Mouse (Mus musculus) midbrain, embryonic 15.5 days (tissue): ENCODE measurements around the gene Gm26661. TPM values are rescaled to one million over a fixed set of nuclear protein-coding genes. Genes with fewer than 3 reads are reported as not detected.

Experiments
- ATAC-seq: fragments of 200-750 bp; cut with Nextera tagmentation; replicated peaks from 2 replicates; pipeline ENCODE4 v1.8.0; 2017; ENCODE audit warnings: moderate TSS enrichment
- H3K27ac ChIP-seq: fragments of 300-500 bp; sonication (generic); 2 replicates; pipeline ENCODE4 v1.5.1; 2015; ENCODE audit warnings: mild to moderate bottlenecking, inconsistent platforms
- H3K27me3 ChIP-seq: fragments of 300-500 bp; sonication (generic); replicated peaks from 2 replicates; pipeline ENCODE4 v1.6.1; 2015; ENCODE audit warnings: inconsistent platforms
- H3K36me3 ChIP-seq: fragments of 300-500 bp; sonication (generic); replicated peaks from 2 replicates; pipeline ENCODE4 v1.6.1; 2015; ENCODE audit warnings: inconsistent platforms
- H3K4me1 ChIP-seq: fragments of 300-500 bp; sonication (generic); 2 replicates; pipeline ENCODE4 v1.6.1; 2015; ENCODE audit warnings: inconsistent platforms
- H3K4me2 ChIP-seq: fragments of 300-500 bp; sonication (generic); 2 replicates; pipeline ENCODE4 v1.6.1; 2015; ENCODE audit warnings: inconsistent platforms, mild to moderate bottlenecking, moderate library complexity
- H3K4me3 ChIP-seq: fragments of 300-500 bp; sonication (generic); 2 replicates; pipeline ENCODE4 v1.5.1; 2015; ENCODE audit warnings: mild to moderate bottlenecking, inconsistent platforms
- H3K9ac ChIP-seq: fragments of 300-500 bp; sonication (generic); 2 replicates; pipeline ENCODE4 v1.6.1; 2015; ENCODE audit warnings: mild to moderate bottlenecking, inconsistent platforms
- H3K9me3 ChIP-seq: fragments of 300-500 bp; sonication (generic); 2 replicates; pipeline ENCODE4 v1.6.1; 2016; ENCODE audit warnings: inconsistent platforms
- WGBS: fragments of 180-500 bp; shearing (Covaris S2); methylation state at CpG from one replicate; pipeline ENCODE4 v1.1.7; 2015; ENCODE audit warnings: mixed read lengths; 5-methylcytosine and 5-hydroxymethylcytosine counted together
- polyA plus RNA-seq: library from polyadenylated mRNA; unstranded; fragments of >200 nt; fragmentation: Nextera tagmentation; extraction: Ambion mirVana; gene quantifications from 2 replicates; pipeline ENCODE4 v1.2.1, GENCODE M21; 2015

Gm26661 gene
- polyA plus RNA-seq, 1 experiment from 2014 or later: not detected

GRCm38 (mm10) chr14:7826151-7826937 is 35.0 kb downstream of the Gm26661 start:
- Histone ChIP-seq H3K36me3 (no peaks in the 10 kb centered on the region), H3K4me1 (peaks cover 21% of the 10 kb centered on the region; the same call in 1 of the 2 replicates), H3K9ac (no peak overlapping the region), H3K27ac (peak overlapping the region; percentile 66), H3K27me3 (no peaks in the 10 kb centered on the region), H3K4me3 (no peak overlapping the region), H3K9me3 (no peaks in the 10 kb centered on the region), H3K4me2 (0 out of 2 replicates have a peak overlapping the region, but pooled peaks have one; percentile 14)
- peak; percentile 53; the same call in 1 of the 2 replicates for ATAC-seq
- 35% methylated on average over 10 of the region's 10 CpGs for WGBS

- Histone ChIP-seq H3K27ac (no peak overlapping the region), H3K36me3 (no peaks in the 10 kb centered on the region), H3K9ac (no peak overlapping the region), H3K27me3 (no peaks in the 10 kb centered on the region), H3K4me2 (no peak overlapping the region), H3K9me3 (no peaks in the 10 kb centered on the region), H3K4me1 (peaks cover 14% of the 10 kb centered on the region; the same call in 1 of the 2 replicates), H3K4me3 (no peak overlapping the region)
- 93% methylated on average over 2 of the region's 2 CpGs for WGBS
- ATAC-seq: no peak
These were observed 37.8 kb downstream of the Gm26661 start for GRCm38 (mm10) chr14:7829181-7829580.

- no peaks in the 10 kb centered on the region for H3K27me3 ChIP-seq
- no peak overlapping the region for H3K4me3 ChIP-seq
- H3K4me1 ChIP-seq: peaks cover under 1% of the 10 kb centered on the region; the same call in 1 of the 2 replicates
- H3K4me2 ChIP-seq: no peak overlapping the region
- H3K9ac ChIP-seq: no peak overlapping the region
- 63% methylated on average over 1 of the region's 1 CpGs for WGBS
- no peaks in the 10 kb centered on the region for H3K9me3 ChIP-seq
- no peak overlapping the region for H3K27ac ChIP-seq
- no peak for ATAC-seq
- no peaks in the 10 kb centered on the region for H3K36me3 ChIP-seq
These were observed 40.5 kb downstream of the Gm26661 start for GRCm38 (mm10) chr14:7831770-7832439.

- H3K4me2 ChIP-seq: no peak overlapping the region
- no peak overlapping the region for H3K4me3 ChIP-seq
- H3K9ac ChIP-seq: no peak overlapping the region
- H3K9me3 ChIP-seq: no peaks in the 10 kb centered on the region
- 95% methylated on average over 5 of the region's 5 CpGs for WGBS
- no peak for ATAC-seq
- no peaks in the 10 kb centered on the region for H3K36me3 ChIP-seq
- no peaks in the 10 kb centered on the region for H3K27me3 ChIP-seq
- no peak overlapping the region for H3K27ac ChIP-seq
- no peaks in the 10 kb centered on the region for H3K4me1 ChIP-seq
These were observed 41.0 kb downstream of the Gm26661 start for GRCm38 (mm10) chr14:7832440-7832783.

- Histone ChIP-seq H3K4me3 (no peak overlapping the region), H3K9me3 (no peaks in the 10 kb centered on the region), H3K27me3 (no peaks in the 10 kb centered on the region), H3K36me3 (no peaks in the 10 kb centered on the region), H3K4me1 (no peaks in the 10 kb centered on the region), H3K27ac (no peak overlapping the region), H3K9ac (no peak overlapping the region), H3K4me2 (no peak overlapping the region)
- ATAC-seq: no peak
- 81% methylated on average over 4 of the region's 4 CpGs for WGBS
These were observed 42.1 kb downstream of the Gm26661 start for GRCm38 (mm10) chr14:7833458-7833857.

- Histone ChIP-seq H3K4me3 (no peak overlapping the region), H3K27me3 (no peaks in the 10 kb centered on the region), H3K4me2 (no peak overlapping the region), H3K9ac (no peak overlapping the region), H3K4me1 (peaks cover 5% of the 10 kb centered on the region; the same call in 1 of the 2 replicates), H3K27ac (no peak overlapping the region), H3K36me3 (no peaks in the 10 kb centered on the region), H3K9me3 (no peaks in the 10 kb centered on the region)
- no peak for ATAC-seq
- WGBS: 86% methylated on average over 5 of the region's 5 CpGs
These were observed 47.2 kb downstream of the Gm26661 start for GRCm38 (mm10) chr14:7838564-7839089.

GRCm38 (mm10) chr14:7839950-7840514 is 48.6 kb downstream of the Gm26661 start:
- H3K9me3 ChIP-seq: no peaks in the 10 kb centered on the region
- H3K4me2 ChIP-seq: no peak overlapping the region
- no peak overlapping the region for H3K9ac ChIP-seq
- no peaks in the 10 kb centered on the region for H3K36me3 ChIP-seq
- H3K4me3 ChIP-seq: no peak overlapping the region
- no peaks in the 10 kb centered on the region for H3K27me3 ChIP-seq
- 59% methylated on average over 8 of the region's 8 CpGs for WGBS
- ATAC-seq: no peak
- H3K4me1 ChIP-seq: peaks cover 5% of the 10 kb centered on the region; the same call in 1 of the 2 replicates
- H3K27ac ChIP-seq: no peak overlapping the region

Other genes with a start within 250 kb of the Gm26661 start
- 5.8 and 6.2 TPM in 2 replicates for gene Gm3558, start 223.0 kb upstream of the Gm26661 start, polyA plus RNA-seq
- not detected in 2 replicates for gene Gm10338, start 196.0 kb upstream of the Gm26661 start, polyA plus RNA-seq
- not detected in 2 replicates for gene Gm10128, start 147.6 kb upstream of the Gm26661 start, polyA plus RNA-seq
- gene Flnb, start 26.4 kb downstream of the Gm26661 start, polyA plus RNA-seq: 12.0 and 12.6 TPM in 2 replicates
- 0.71 TPM in 1 of 2 replicates, not detected in the other for gene Gm45521, start 165.7 kb downstream of the Gm26661 start, polyA plus RNA-seq
- 0.04 and 0.06 TPM in 2 replicates for gene Dnase1l3, start 203.0 kb downstream of the Gm26661 start, polyA plus RNA-seq
- 39.1 and 40.0 TPM in 2 replicates for gene Abhd6, start 211.3 kb downstream of the Gm26661 start, polyA plus RNA-seq